Mouse (Mus musculus): ENCODE data around the gene Gon7.

GRCm38 (mm10) chr12:102779452-102779851, 21.8 kb upstream of the Gon7 start:
- TF ChIP-seq POLR2A (IDR thresholded peaks at IDR 0.05; ENCODE audit: low read depth, low read length) = no peak
- TF ChIP-seq CTCF (IDR thresholded peaks at IDR 0.05; ENCODE audit: extremely low read depth, insufficient read length, insufficient replicate concordance, low read depth, low read length) = no peak
